Mouse (Mus musculus) spleen, postnatal 36 days (tissue): Measurements from ENCODE around the gene Nol4l.
A peak's percentile ranks its signal among the peaks of the same experiment; 100 is the strongest.

Source experiments
- DNase-seq, 2 experiments: peaks; one replicate each; pipeline ENCODE4 v3.0.0; 2022; ENCODE audit warnings: low spot score in 2 of 2, mixed read lengths in 1 of 2

Gene Nol4l

GRCm38 (mm10) chr2:153444254-153445136 lies 85.3 kb downstream of the Nol4l start:
- DNase-seq, result peak; percentile 18 to 39

DNA sequence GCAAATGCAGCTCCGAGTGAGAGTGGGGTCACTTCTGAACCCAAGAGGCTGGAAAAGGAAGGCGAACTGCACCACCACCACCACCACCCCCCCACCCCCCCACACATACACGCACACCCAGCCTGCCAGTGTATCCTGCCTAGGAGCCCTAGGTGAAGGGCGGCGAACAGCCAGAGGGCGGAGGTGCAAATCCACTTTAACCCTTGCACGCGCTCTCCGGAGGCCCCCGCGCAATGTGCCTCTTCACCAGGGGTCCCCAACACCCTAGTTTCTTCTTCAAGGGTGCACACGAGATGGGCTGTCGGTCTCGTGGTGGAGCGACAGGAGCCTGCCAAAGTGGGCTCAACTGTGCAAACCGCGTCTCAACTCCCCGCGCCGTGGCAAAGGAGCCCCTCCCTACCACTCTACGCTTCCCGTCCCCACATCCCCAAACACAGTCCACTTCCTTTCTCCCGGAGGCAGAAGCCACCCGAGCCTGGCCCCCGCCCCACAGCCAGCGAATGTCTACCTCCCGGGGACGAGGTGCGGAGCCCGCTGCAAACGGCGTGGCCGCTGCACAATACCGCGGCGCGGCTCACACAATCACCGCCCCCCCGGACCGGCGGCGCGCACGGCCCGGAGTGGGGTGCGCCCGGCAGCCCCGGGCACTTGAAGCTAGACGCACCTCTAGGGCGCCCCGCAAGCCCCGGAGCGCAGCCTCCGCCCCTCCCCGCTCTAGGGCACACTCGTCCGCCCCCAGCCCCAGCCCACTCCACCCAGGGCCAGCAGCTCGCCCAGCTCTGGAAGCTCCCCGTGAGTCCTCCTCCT lies 86.1 kb downstream of the Nol4l start:
- DNase-seq, result peak in 1 of 2 experiments; percentile 12

GRCm38 (mm10) chr2:153442720-153443119 lies 87.1 kb downstream of the Nol4l start:
- DNase-seq, result no peak

DNA sequence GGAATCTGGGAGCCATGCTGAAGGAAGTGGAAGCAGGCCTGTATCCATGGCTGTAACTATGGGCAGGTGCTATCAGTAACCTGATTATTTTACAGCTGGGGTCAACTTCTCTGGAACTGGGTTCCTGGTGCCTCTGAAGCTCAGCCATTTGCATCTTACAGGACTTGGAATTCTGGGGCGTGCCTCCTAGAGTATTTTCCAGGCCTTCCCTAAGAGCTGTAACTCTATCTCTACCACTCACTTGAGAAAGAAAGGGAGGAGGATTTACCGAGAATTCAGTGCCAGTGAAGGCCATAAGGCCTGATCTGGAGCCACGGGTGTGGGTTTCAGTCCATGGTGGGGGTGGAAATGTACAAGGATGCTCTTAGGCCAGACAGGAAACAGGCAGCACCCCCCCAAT lies 88.5 kb downstream of the Nol4l start:
- DNase-seq, result no peak

GRCm38 (mm10) chr2:153440755-153441154 lies 89.0 kb downstream of the Nol4l start:
- DNase-seq, result no peak

DNA sequence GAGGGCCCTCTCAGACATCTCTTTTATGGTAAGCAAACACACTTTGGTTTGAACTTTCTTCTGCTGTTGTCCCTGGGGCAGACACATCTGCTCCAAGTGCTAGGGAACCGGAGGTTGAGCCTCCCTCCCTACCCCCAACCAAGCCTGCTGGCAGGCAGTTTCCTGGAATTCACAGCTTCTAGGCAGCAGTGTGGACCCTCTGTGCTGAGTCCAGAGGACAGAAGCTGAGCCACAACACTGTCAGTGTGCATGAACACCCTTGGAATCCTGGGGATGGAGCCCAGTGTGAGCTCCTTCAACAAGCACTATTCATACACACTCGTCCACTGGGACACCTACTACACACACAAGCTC lies 92.5 kb downstream of the Nol4l start:
- DNase-seq, result no peak

DNA sequence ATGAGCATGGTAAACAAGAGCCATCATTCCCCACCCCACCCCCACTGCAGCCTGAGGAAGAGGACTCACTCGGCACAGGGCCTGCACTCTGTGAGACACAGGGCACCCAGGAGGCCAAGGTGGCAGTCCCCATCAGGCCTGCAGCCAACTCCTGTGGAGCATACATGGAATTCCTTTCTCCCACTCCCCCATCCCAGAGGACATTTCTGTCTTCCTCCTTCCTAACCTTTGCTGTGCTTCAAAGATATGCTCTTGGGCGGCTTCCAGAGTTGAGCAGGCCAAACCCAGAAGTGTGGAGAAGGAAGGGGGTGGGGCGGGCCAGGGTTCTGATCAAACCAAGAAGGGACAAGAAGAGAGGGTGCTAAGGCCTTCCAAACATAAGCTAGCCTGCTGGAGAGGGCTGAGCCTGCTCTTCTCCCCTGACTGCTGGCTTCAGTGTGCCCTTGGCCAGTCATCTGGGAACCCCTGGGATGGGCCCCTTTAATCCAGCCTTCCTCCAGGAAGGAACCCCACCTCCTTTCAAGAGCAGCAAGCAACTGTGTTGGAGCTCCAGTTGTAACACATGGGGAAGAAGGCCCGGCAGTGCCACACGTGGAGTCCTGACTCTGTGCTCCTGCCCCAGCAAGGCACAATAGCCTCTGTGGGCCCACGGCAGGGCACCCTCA lies 93.0 kb downstream of the Nol4l start:
- DNase-seq, result no peak

DNA sequence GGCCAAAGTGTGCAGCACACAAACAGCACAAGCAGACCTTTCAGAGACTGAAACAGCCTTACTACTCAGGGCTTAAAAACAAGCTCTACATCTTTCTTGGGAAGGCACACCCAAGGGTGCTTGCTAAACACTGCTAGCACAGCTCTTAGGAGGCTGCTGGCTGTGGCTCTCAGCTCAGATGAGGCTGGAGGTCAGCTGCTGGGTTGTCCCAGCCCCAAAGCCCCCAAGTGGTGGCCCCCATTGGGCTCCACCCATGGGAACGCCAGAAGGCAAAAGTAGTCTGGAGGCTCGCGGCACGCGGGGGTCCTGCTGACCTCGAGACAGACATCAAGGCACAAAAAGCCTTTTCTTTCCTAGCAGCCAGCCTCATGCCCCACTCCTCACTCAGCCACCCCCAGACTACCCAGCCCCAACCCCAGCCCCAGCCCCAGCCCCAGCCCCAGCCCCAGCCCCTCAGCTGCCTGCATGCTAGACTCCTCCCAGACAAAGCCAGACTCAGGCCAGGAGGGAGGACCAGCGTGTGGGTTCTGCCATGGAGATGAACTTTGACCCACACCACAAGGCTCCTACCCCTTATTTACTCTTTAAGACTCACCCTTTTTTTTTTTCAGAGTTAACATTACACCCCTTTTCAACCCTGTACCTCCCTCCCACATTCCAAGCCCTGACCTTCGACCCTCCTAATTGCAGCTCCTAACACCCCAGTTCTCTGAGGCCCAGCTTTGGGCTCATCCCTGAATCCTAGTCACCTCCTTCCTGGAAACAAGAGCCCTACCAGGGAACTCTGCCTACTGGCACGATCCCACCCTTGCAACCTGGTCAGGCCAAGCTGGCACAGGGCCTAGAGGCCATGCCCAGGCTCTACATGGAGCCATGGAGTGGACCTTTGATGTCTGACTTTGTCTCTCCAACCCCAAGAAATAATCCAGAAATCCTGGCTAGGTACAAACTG lies 94.6 kb downstream of the Nol4l start:
- no peak for DNase-seq

DNA sequence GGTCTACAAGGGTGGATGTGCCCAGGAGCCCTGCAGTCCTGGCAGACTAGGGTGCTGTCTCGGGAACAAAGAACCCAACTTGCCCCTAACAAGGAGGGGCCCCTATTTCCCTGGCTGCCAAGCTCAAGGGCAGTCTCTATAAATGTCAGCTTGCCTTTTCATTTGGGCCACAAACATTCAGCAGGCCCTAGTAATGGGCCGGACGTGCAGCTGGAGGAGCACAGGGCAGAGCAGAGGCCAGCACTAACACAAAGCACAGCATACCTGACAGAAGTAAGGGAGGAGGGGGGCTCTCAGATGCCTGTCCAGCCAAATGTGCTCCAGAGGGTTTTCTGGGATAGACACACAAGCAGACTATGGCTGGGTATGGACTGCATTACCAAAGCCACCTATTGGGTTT lies 95.9 kb downstream of the Nol4l start:
- DNase-seq, result no peak

DNA sequence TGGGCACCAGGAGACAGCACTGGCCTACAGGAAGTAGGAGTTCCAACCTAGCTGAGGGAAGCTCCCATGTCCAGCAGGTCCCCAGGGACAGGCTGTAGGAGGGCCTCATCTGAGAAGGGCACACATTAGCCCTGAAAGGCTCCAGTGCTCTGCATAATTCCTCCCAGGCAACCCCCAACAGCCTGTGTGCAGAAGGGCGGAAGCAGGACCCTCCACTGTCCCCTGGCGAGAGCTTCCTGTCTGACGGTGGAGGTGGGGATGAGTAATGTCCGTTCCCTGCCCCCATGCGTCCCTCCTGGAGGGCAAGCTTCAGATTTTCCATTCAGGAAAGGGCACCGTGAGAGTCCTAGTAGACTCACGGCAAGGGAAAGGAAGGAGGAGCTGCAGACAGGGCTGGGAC lies 97.3 kb downstream of the Nol4l start:
- DNase-seq, result no peak

- no peak for DNase-seq
These were observed 99.2 kb downstream of the Nol4l start for GRCm38 (mm10) chr2:153430571-153430970.

- no peak for DNase-seq
These were observed 101.3 kb downstream of the Nol4l start for GRCm38 (mm10) chr2:153428485-153428884.

GRCm38 (mm10) chr2:153426931-153427330 lies 102.8 kb downstream of the Nol4l start:
- DNase-seq, result no peak

- no peak for DNase-seq
These were observed 103.6 kb downstream of the Nol4l start for GRCm38 (mm10) chr2:153425998-153426670.

GRCm38 (mm10) chr2:153425124-153425844 lies 104.5 kb downstream of the Nol4l start:
- no peak for DNase-seq

GRCm38 (mm10) chr2:153424557-153424956 lies 105.2 kb downstream of the Nol4l start:
- no peak for DNase-seq

- no peak for DNase-seq
These were observed 106.7 kb downstream of the Nol4l start for GRCm38 (mm10) chr2:153423113-153423512.

GRCm38 (mm10) chr2:153422051-153422450 lies 107.7 kb downstream of the Nol4l start:
- DNase-seq, result no peak

GRCm38 (mm10) chr2:153421233-153421632 lies 108.5 kb downstream of the Nol4l start:
- no peak for DNase-seq

- DNase-seq, result no peak
These were observed 111.4 kb downstream of the Nol4l start for GRCm38 (mm10) chr2:153418381-153418780.
